Mouse (Mus musculus): ENCODE data around the gene Rnf17.

DNA sequence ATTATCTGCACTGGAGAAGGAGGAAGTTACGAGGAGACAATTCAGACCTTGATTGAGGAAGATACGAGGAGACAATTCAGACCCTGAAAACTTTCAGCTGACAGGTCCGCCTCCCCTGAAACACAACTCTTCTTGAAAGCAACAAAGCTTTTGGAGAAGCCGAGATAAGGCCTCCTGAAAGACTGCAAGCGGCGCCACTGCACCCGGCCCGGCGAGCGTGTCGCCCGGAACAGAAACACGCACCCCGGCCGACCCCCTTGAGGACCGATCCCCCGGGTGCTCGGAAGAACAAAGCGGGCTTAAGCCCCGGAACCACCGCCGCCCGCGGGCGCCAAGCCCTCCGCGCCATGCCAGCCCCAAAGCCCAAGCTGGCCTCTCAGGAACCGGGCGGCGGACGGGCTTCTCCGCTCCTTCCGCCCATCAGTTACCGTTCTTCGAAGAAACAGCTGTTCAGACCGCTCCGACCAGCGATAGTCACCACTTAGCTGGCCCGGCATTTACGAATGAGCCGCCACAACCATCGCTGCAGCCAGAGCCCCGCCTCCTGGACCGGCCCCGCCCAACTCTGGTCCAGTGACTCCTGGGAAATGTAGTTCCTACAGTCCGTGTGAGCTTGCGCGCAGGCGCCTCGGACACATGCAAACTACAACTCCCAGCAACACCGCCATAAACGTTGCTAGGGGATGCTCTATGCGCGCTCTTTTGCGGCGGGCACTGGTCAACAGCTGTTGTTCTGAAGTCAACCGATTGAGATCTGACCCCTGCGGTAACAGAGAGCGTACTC is 169.1 kb downstream of the Rnf17 start:
- TF ChIP-seq ZNF384 (IDR thresholded peaks at IDR 0.05; ENCODE audit: low read depth, low read length) (no peak), CHD2 (IDR thresholded peaks at IDR 0.05; ENCODE audit: low read depth, low read length) (no peak), HCFC1 (IDR thresholded peaks at IDR 0.05; ENCODE audit: borderline replicate concordance, insufficient read depth, low read length) (peak; percentile 98), MAFK (IDR thresholded peaks at IDR 0.05; ENCODE audit: insufficient read depth, low read depth, low read length) (no peak), ZC3H11A (IDR thresholded peaks at IDR 0.05; ENCODE audit: borderline replicate concordance, low read depth, low read length) (no peak)

Data from ES-E14 (cell line).